Mouse (Mus musculus) heart, postnatal 0 days (tissue): ENCODE measurements at regions not wholly inside any gene's neighbourhood (a gene's known extent, or its start where the extent isn't known, plus 50 kb on each side); places are given as distances from the start of the nearest gene placed in this dataset.

Experiments
- CTCF ChIP-seq: IDR thresholded peaks from 2 replicates; pipeline ENCODE4 v1.5.1; 2016; ENCODE audit warnings: antibody characterized with exemption, control low read depth, low read depth
- EP300 ChIP-seq: IDR thresholded peaks from 2 replicates; pipeline ENCODE4 v1.6.1; 2016; ENCODE audit warnings: antibody characterized with exemption, low read depth

GRCm38 (mm10) chr14:106026815-106027214 is 79.2 kb upstream of the Trim52 start:
- TF ChIP-seq CTCF (no peak), EP300 (no peak)
